Mouse (Mus musculus) kidney, postnatal 0 days (tissue): ENCODE results near the gene Ugt2b5. TPM values are rescaled to one million over a fixed set of nuclear protein-coding genes. Genes with fewer than 3 reads are reported as not detected.
"Not testable (repeated sequence)": the region's sequence is repeated elsewhere in the genome, so short reads cannot be mapped to it uniquely, and the experiment has no call there.

Source experiments
- ATAC-seq: fragments of 200-750 bp; cut with Nextera tagmentation; replicated peaks from 2 replicates; pipeline ENCODE4 v1.8.0; 2017; ENCODE audit warnings: low read depth, moderate number of reproducible peaks, moderate TSS enrichment, moderate library complexity; ENCODE audit not compliant: low FRiP score
- DNase-seq: peaks from one replicate; pipeline ENCODE4 v3.0.0-alpha.2; 2016; ENCODE audit warnings: low spot score
- H3K27ac ChIP-seq: fragments of 300-500 bp; sonication (generic); 2 replicates; pipeline ENCODE4 v1.5.1; 2014; ENCODE audit warnings: mild to moderate bottlenecking
- H3K27me3 ChIP-seq: fragments of 300-500 bp; sonication (generic); 2 replicates; pipeline ENCODE4 v1.6.1; 2014; ENCODE audit warnings: low read length, mixed read lengths; ENCODE audit not compliant: insufficient read depth
- H3K36me3 ChIP-seq: fragments of 300-500 bp; sonication (generic); 2 replicates; pipeline ENCODE4 v1.6.1; 2014; ENCODE audit warnings: low read length, mixed read lengths; ENCODE audit not compliant: insufficient read depth
- H3K4me1 ChIP-seq: fragments of 300-500 bp; sonication (generic); replicated peaks from 2 replicates; pipeline ENCODE4 v1.6.1; 2014; ENCODE audit warnings: antibody characterized with exemption, low read length, mixed read lengths; ENCODE audit not compliant: insufficient read depth
- H3K4me2 ChIP-seq: fragments of 300-500 bp; sonication (generic); 2 replicates; pipeline ENCODE4 v1.6.1; 2014; ENCODE audit warnings: mild to moderate bottlenecking, low read length, moderate library complexity, mixed read lengths
- H3K4me3 ChIP-seq: fragments of 300-500 bp; sonication (generic); replicated peaks from 2 replicates; pipeline ENCODE4 v1.5.1; 2014; ENCODE audit warnings: low read depth, low read length
- H3K9ac ChIP-seq: fragments of 300-500 bp; sonication (generic); 2 replicates; pipeline ENCODE4 v1.6.1; 2014; ENCODE audit warnings: low read depth, low read length
- H3K9me3 ChIP-seq: fragments of 300-500 bp; sonication (generic); replicated peaks from 2 replicates; pipeline ENCODE4 v1.6.1; 2016; ENCODE audit warnings: low read length, inconsistent platforms, mixed read lengths
- CTCF ChIP-seq: IDR thresholded peaks from 2 replicates; pipeline ENCODE4 v1.5.1; 2016; ENCODE audit warnings: antibody characterized with exemption, low read depth, mild to moderate bottlenecking, moderate library complexity
- WGBS: fragments of 180-500 bp; shearing (Covaris S2); extraction: QIAGEN DNeasy Blood & Tissue Kit; methylation state at CpG from one replicate; pipeline ENCODE4 v1.1.7; 2014; 5-methylcytosine and 5-hydroxymethylcytosine counted together
- polyA plus RNA-seq: library from polyadenylated mRNA; unstranded; fragments of >200 nt; fragmentation: Nextera tagmentation; extraction: Ambion mirVana; gene quantifications from 2 replicates; pipeline ENCODE4 v1.2.1, GENCODE M21; 2015

Gene Ugt2b5
- polyA plus RNA-seq: 28.6 and 28.8 TPM in 2 replicates

DNA sequence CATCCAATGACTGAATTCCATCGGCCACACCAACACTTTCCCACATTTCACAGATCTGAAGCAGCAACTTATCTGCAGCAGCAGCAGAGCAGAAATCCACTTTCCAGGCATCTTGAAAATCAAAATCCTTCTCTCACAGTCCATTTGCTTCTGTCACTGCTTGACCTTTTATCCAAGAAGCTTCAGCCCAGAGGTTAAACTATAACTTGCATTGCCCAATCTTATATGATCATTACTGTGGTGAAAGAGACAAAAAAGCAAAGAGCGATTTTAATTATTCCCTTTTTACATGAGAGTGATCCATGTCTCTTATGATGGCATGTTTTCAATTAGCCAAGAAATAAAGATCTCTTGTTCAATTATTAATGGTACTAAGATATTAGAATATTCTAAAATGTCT, at the start of gene Ugt2b5:
TSS of gene Ugt2b5 (minus strand) at position 123 of the 400 bp plus-strand sequence.
- not testable (repeated sequence) for DNase-seq

DNA sequence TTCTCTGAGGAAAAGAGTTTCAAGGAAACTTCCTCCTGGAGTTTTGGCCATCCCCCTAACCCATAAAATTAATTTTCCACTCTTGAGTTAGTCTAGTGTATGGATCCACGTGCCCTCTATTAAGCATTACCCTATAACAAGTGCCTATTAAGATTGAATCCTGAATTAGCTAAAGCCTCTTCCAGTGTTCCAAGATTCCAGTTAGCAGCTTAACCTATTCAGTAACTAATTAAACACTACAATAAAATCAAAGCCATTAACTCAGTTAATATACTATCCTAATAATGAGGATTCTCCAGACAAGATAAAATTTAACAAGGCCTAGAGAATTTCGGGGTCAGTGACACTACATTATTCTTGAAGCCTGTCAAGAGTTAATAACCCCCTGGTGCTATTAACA, 35.7 kb upstream of the Ugt2b5 start:
- 43% methylated on average over 2 of the region's 2 CpGs for whole genome bisulfite sequencing
- not testable (repeated sequence) for H3K27me3 ChIP-seq, ATAC-seq, H3K4me2 ChIP-seq, H3K9ac ChIP-seq, H3K4me3 ChIP-seq, H3K36me3 ChIP-seq, H3K27ac ChIP-seq, H3K4me1 ChIP-seq, H3K9me3 ChIP-seq
- DNase-seq: peak; percentile 8

More for the DNA sequence above, at the start of gene Ugt2b5:
- H3K36me3 ChIP-seq, H3K4me2 ChIP-seq, H3K4me1 ChIP-seq, H3K27me3 ChIP-seq, H3K9ac ChIP-seq, ATAC-seq, H3K9me3 ChIP-seq, H3K27ac ChIP-seq, H3K4me3 ChIP-seq: not testable (repeated sequence)
- 78% methylated on average over 1 of the region's 2 CpGs for WGBS

DNA sequence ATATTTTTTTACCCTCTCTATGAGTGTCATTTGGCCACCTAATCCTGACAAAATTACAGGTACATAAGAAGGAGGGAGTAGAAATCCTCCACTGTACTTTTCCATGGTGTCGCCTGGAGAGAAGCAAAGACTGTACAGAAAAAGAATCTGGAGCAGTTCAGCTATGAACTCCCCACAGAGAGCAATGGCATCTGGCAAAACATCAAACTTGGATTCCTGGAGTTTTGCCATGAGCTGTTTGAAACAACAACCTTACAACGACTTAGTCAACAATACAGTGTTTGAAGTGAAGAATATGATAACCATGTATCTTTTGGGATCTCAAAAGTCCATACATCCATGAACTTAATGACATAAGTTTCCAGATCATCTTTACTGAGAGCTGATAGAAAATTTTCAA, 34.6 kb upstream of the Ugt2b5 start:
- Histone ChIP-seq H3K4me1 (no peaks in the 10 kb centered on the region), H3K9me3 (no peaks in the 10 kb centered on the region), H3K4me3 (no peak overlapping the region), H3K4me2 (no peak overlapping the region), H3K27me3 (no peaks in the 10 kb centered on the region), H3K27ac (no peak overlapping the region), H3K36me3 (no peaks in the 10 kb centered on the region), H3K9ac (no peak overlapping the region)
- no peak for TF ChIP-seq CTCF
- WGBS: 61% methylated on average over 2 of the region's 2 CpGs
- DNase-seq: no peak
- ATAC-seq: no peak

DNA sequence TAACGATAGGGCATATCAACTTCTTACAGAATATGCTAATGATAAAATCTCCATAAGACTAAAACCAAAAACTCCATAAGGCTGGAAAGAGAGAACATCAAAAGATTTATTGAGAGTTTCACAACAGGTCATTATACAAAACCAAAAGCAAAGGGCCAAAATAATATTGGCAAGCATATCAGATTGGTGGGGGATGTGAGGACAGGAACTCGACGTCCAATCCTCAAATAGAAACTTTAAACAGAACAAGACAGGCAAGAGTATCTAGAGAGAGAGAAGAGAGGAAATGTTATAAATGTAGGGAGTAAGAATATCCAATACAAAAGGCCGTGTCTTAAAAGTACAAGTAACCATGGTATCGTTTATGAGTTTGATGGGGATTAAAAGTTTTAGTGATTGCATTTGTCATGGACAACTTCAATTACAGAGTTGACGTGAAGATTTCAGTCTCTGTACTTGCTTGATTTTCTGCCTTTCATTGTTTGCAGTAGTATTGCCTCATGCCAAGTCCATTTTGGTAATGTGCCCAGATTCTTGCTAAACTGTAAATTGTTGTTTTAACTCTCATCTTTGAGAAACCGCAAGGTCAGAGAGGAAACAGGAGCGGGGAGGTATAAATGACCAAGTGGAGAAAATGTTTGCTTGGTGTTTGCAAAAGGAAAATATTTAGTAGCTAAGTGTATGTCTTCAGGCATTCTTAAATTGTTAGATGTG, 7.8 kb upstream of the Ugt2b5 start:
- Histone ChIP-seq H3K9ac (no peak overlapping the region), H3K4me2 (no peak overlapping the region), H3K36me3 (no peaks in the 10 kb centered on the region), H3K4me1 (no peaks in the 10 kb centered on the region), H3K9me3 (no peaks in the 10 kb centered on the region), H3K4me3 (no peak overlapping the region), H3K27ac (no peak overlapping the region), H3K27me3 (no peaks in the 10 kb centered on the region)
- ATAC-seq (no peak), DNase-seq (peak; percentile 1)
- 73% methylated on average over 8 of the region's 8 CpGs for WGBS
- no peak for TF ChIP-seq CTCF

GRCm38 (mm10) chr5:87142865-87143456, 2.8 kb upstream of the Ugt2b5 start:
- peak; percentile 78 for TF ChIP-seq CTCF
- WGBS: 36% methylated on average over 3 of the region's 3 CpGs
- Histone ChIP-seq H3K36me3 (no peaks in the 10 kb centered on the region), H3K4me3 (no peak overlapping the region), H3K4me1 (no peaks in the 10 kb centered on the region), H3K9me3 (no peaks in the 10 kb centered on the region), H3K4me2 (no peak overlapping the region), H3K27ac (no peak overlapping the region), H3K9ac (no peak overlapping the region), H3K27me3 (no peaks in the 10 kb centered on the region)
- ATAC-seq: no peak
- peak; percentile 57 for DNase-seq

DNA sequence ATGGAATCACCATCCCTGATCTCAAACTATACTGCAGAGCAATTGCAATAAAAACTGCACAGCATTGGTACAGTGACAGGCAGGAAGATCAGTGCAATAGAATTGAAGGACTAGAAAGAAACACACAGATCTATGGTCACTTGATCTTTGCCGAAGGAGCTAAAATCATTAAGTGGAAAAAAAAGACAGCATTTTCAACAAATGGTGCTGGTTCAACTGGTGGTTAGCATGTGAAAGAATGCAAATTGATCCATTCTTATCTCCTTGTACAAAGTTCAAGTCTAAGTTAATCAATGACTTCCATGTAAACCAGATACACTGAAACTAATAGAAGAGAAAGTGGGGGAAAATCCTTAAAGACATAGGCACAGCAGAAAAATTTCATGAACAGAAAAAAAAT, 36.4 kb downstream of the Ugt2b5 start:
- not testable (repeated sequence) for ATAC-seq, H3K36me3 ChIP-seq
- WGBS: 78% methylated on average over 1 of the region's 1 CpGs

More for the DNA sequence above, 36.4 kb downstream of the Ugt2b5 start:
- not testable (repeated sequence) for H3K27ac ChIP-seq, H3K4me1 ChIP-seq, DNase-seq, H3K9ac ChIP-seq, H3K4me3 ChIP-seq, H3K4me2 ChIP-seq, H3K9me3 ChIP-seq, H3K27me3 ChIP-seq
